Mouse (Mus musculus) thymus, postnatal 4 days (tissue): ENCODE data around the gene Pitpnm1.

Experiments
- DNase-seq: peaks from one replicate; pipeline ENCODE4 v3.0.0; 2021

Pitpnm1 gene

GRCm38 (mm10) chr19:4096642-4097440 is 3.0 kb upstream of the Pitpnm1 start, which contains the start of gene Cdk2ap2:
TSS of gene Cdk2ap2 (plus strand) at chr19:4097182.
- DNase-seq: peak; percentile 98

GRCm38 (mm10) chr19:4097441-4097825 is 2.4 kb upstream of the Pitpnm1 start:
- DNase-seq: peak; percentile 77

- no peak for DNase-seq
These were observed 1.4 kb upstream of the Pitpnm1 start for GRCm38 (mm10) chr19:4098426-4098825.

- DNase-seq: peak; percentile 98
These were observed 742 bp upstream of the Pitpnm1 start for GRCm38 (mm10) chr19:4099056-4099455.

GRCm38 (mm10) chr19:4100718-4101261 is 992 bp downstream of the Pitpnm1 start:
- peak; percentile 82 for DNase-seq

- no peak for DNase-seq
These were observed 1.7 kb downstream of the Pitpnm1 start for GRCm38 (mm10) chr19:4101466-4101865.

GRCm38 (mm10) chr19:4102049-4102448 is 2.3 kb downstream of the Pitpnm1 start:
- DNase-seq: no peak

- no peak for DNase-seq
These were observed 2.8 kb downstream of the Pitpnm1 start for GRCm38 (mm10) chr19:4102626-4103025.

- no peak for DNase-seq
These were observed 3.5 kb downstream of the Pitpnm1 start for GRCm38 (mm10) chr19:4103294-4103693.

GRCm38 (mm10) chr19:4103792-4104191 is 4.0 kb downstream of the Pitpnm1 start:
- peak; percentile 51 for DNase-seq

GRCm38 (mm10) chr19:4104675-4105194 is 4.9 kb downstream of the Pitpnm1 start:
- no peak for DNase-seq

GRCm38 (mm10) chr19:4106654-4107053 is 6.9 kb downstream of the Pitpnm1 start:
- DNase-seq: no peak

GRCm38 (mm10) chr19:4108535-4108934 is 8.7 kb downstream of the Pitpnm1 start:
- no peak for DNase-seq

GRCm38 (mm10) chr19:4112063-4112960 is 12.5 kb downstream of the Pitpnm1 start:
- DNase-seq: no peak

GRCm38 (mm10) chr19:4113186-4113805 is 13.5 kb downstream of the Pitpnm1 start:
- no peak for DNase-seq

- peak; percentile 61 for DNase-seq
These were observed 14.0 kb downstream of the Pitpnm1 start for GRCm38 (mm10) chr19:4113806-4114230.

- DNase-seq: peak; percentile 51
These were observed 14.8 kb downstream of the Pitpnm1 start for GRCm38 (mm10) chr19:4114551-4114950.

- no peak for DNase-seq
These were observed 15.3 kb downstream of the Pitpnm1 start for GRCm38 (mm10) chr19:4115144-4115543.

- no peak for DNase-seq
These were observed 16.0 kb downstream of the Pitpnm1 start for GRCm38 (mm10) chr19:4115816-4116215.

GRCm38 (mm10) chr19:4117006-4117405 is 17.2 kb downstream of the Pitpnm1 start:
- DNase-seq: no peak

GRCm38 (mm10) chr19:4118350-4118749 is 18.6 kb downstream of the Pitpnm1 start:
- no peak for DNase-seq

GRCm38 (mm10) chr19:4119716-4120487 is 20.1 kb downstream of the Pitpnm1 start:
- no peak for DNase-seq
